Mouse (Mus musculus) E14TG2a.4 (cell line): Measurements from ENCODE around the gene Cyp1a1.

Experiments
- H3K27me3 ChIP-seq: 2 replicates; pipeline ENCODE4 v1.6.1; 2014; ENCODE audit warnings: low read length, control low read depth; ENCODE audit not compliant: insufficient read depth
- H3K36me3 ChIP-seq: 2 replicates; pipeline ENCODE4 v1.6.1; 2014; ENCODE audit warnings: low read length, control low read depth; ENCODE audit not compliant: insufficient read depth
- H3K4me1 ChIP-seq: replicated peaks from 2 replicates; pipeline ENCODE4 v1.6.1; 2014; ENCODE audit warnings: low read depth, low read length, control low read depth
- H3K4me3 ChIP-seq: replicated peaks from 2 replicates; pipeline ENCODE4 v1.5.1; 2014; ENCODE audit warnings: mild to moderate bottlenecking, low read length
- H3K9me3 ChIP-seq: 2 replicates; pipeline ENCODE4 v1.6.1; 2014; ENCODE audit warnings: low read length, control low read depth
- CTCF ChIP-seq: conservative IDR thresholded peaks from 2 replicates; pipeline ENCODE4 v1.5.1; 2014; ENCODE audit warnings: low read length
- NANOG ChIP-seq: IDR thresholded peaks from 2 replicates; pipeline ENCODE4 v1.6.1; 2014; ENCODE audit warnings: borderline replicate concordance, low read length, mixed read lengths
- POU5F1 ChIP-seq: IDR thresholded peaks from 2 replicates; pipeline ENCODE4 v1.6.1; 2014; ENCODE audit warnings: low read length, borderline replicate concordance

The Cyp1a1 gene

GRCm38 (mm10) chr9:57671500-57671899, 16.2 kb upstream of the Cyp1a1 start:
- Histone ChIP-seq H3K36me3 (no peaks in the 10 kb centered on the region), H3K9me3 (no peaks in the 10 kb centered on the region), H3K27me3 (peaks cover 12% of the 10 kb centered on the region), H3K4me3 (no peak overlapping the region), H3K4me1 (peaks cover 7% of the 10 kb centered on the region; the same call in 1 of the 2 replicates)
- no peak for TF ChIP-seq CTCF
- no peak for TF ChIP-seq POU5F1
- TF ChIP-seq NANOG: no peak

GRCm38 (mm10) chr9:57681411-57681810, 6.3 kb upstream of the Cyp1a1 start:
- TF ChIP-seq CTCF (no peak), NANOG (no peak), POU5F1 (no peak)
- Histone ChIP-seq H3K27me3 (peaks cover 27% of the 10 kb centered on the region), H3K9me3 (no peaks in the 10 kb centered on the region), H3K4me1 (0 out of 2 replicates have a peak, but pooled peaks cover 7% of the 10 kb centered on the region), H3K36me3 (no peaks in the 10 kb centered on the region), H3K4me3 (no peak overlapping the region)

- Histone ChIP-seq H3K4me3 (no peak within 1 kb of the TSS), H3K36me3 (no peaks in the 10 kb centered on the region), H3K27me3 (peaks cover 27% of the 10 kb centered on the region), H3K9me3 (no peaks in the 10 kb centered on the region), H3K4me1 (0 out of 2 replicates have a peak, but pooled peaks cover 7% of the 10 kb centered on the region)
- TF ChIP-seq POU5F1: no peak
- TF ChIP-seq NANOG: no peak
- TF ChIP-seq CTCF: no peak
Measured at GRCm38 (mm10) chr9:57683520-57683919, 4.2 kb upstream of the Cyp1a1 start, which contains the start of gene Cyp1a2. Gene Cyp1a2 (minus strand): TSS chr9:57683703.

GRCm38 (mm10) chr9:57686011-57686410, 1.7 kb upstream of the Cyp1a1 start:
- TF ChIP-seq POU5F1: no peak
- Histone ChIP-seq H3K9me3 (no peaks in the 10 kb centered on the region), H3K4me3 (no peak overlapping the region), H3K36me3 (no peaks in the 10 kb centered on the region), H3K27me3 (peaks cover 22% of the 10 kb centered on the region), H3K4me1 (0 out of 2 replicates have a peak, but pooled peaks cover 7% of the 10 kb centered on the region)

GRCm38 (mm10) chr9:57688158-57688557, 430 bp downstream of the Cyp1a1 start:
- H3K4me1 ChIP-seq: no peaks in the 10 kb centered on the region
- no peaks in the 10 kb centered on the region for H3K36me3 ChIP-seq
- H3K27me3 ChIP-seq: peaks cover 13% of the 10 kb centered on the region
- H3K4me3 ChIP-seq: no peak overlapping the region
- no peaks in the 10 kb centered on the region for H3K9me3 ChIP-seq
- TF ChIP-seq NANOG: no peak
- TF ChIP-seq CTCF: peak; percentile 57
- no peak for TF ChIP-seq POU5F1

- H3K36me3 ChIP-seq: no peaks in the 10 kb centered on the region
- H3K27me3 ChIP-seq: peaks cover 16% of the 10 kb centered on the region
- no peak for TF ChIP-seq CTCF
- no peak for TF ChIP-seq NANOG
- TF ChIP-seq POU5F1: no peak
- no peaks in the 10 kb centered on the region for H3K4me1 ChIP-seq
- no peak overlapping the region for H3K4me3 ChIP-seq
- no peaks in the 10 kb centered on the region for H3K9me3 ChIP-seq
Measured at GRCm38 (mm10) chr9:57688606-57689005, 878 bp downstream of the Cyp1a1 start.

GRCm38 (mm10) chr9:57694108-57694507, 6.4 kb downstream of the Cyp1a1 start:
- peaks cover 69% of the 10 kb centered on the region for H3K27me3 ChIP-seq

GRCm38 (mm10) chr9:57696380-57697285, 8.9 kb downstream of the Cyp1a1 start:
- H3K9me3 ChIP-seq: no peaks in the 10 kb centered on the region
- H3K27me3 ChIP-seq: peaks cover 77% of the 10 kb centered on the region
- TF ChIP-seq POU5F1: no peak
- no peak for TF ChIP-seq CTCF
- TF ChIP-seq NANOG: no peak
- H3K4me3 ChIP-seq: peak overlapping the region; percentile 75
- H3K4me1 ChIP-seq: peaks cover 23% of the 10 kb centered on the region
- H3K36me3 ChIP-seq: no peaks in the 10 kb centered on the region

More at GRCm38 (mm10) chr9:57694108-57694507, 6.4 kb downstream of the Cyp1a1 start:
- no peak overlapping the region for H3K4me3 ChIP-seq
- no peaks in the 10 kb centered on the region for H3K36me3 ChIP-seq
- TF ChIP-seq CTCF: no peak
- no peak for TF ChIP-seq NANOG
- TF ChIP-seq POU5F1: no peak
- H3K4me1 ChIP-seq: peaks cover 21% of the 10 kb centered on the region
- H3K9me3 ChIP-seq: no peaks in the 10 kb centered on the region
